Mouse (Mus musculus) embryonic facial prominence, embryonic 11.5 days (tissue): ENCODE measurements at regions not wholly inside any gene's neighbourhood (a gene's known extent, or its start where the extent isn't known, plus 50 kb on each side); places are given as distances from the start of the nearest gene placed in this dataset.

Source experiments
- ATAC-seq: fragments of 200-750 bp; cut with Nextera tagmentation; replicated peaks from 2 replicates; pipeline ENCODE4 v1.8.0; 2017; ENCODE audit warnings: low read depth; ENCODE audit not compliant: insufficient number of reproducible peaks, low FRiP score, low TSS enrichment
- DNase-seq: peaks from one replicate; pipeline ENCODE4 v3.0.0-alpha.2; 2015; ENCODE audit warnings: low spot score
- H3K27ac ChIP-seq: fragments of 300-500 bp; sonication (generic); replicated peaks from 2 replicates; pipeline ENCODE4 v1.5.1; 2014; ENCODE audit warnings: mild to moderate bottlenecking, low read depth, low read length, control low read depth
- H3K27me3 ChIP-seq: fragments of 300-500 bp; sonication (generic); 2 replicates; pipeline ENCODE4 v1.6.1; 2014; ENCODE audit warnings: mild to moderate bottlenecking, low read length, moderate library complexity, mixed read lengths; ENCODE audit not compliant: control insufficient read depth, insufficient read depth
- H3K36me3 ChIP-seq: fragments of 300-500 bp; sonication (generic); replicated peaks from 2 replicates; pipeline ENCODE4 v1.6.1; 2014; ENCODE audit warnings: low read depth, mild to moderate bottlenecking, low read length, moderate library complexity, mixed read lengths; ENCODE audit not compliant: control insufficient read depth, insufficient read depth
- H3K4me1 ChIP-seq: fragments of 300-500 bp; sonication (generic); 2 replicates; pipeline ENCODE4 v1.6.1; 2014; ENCODE audit warnings: low read length, mixed read lengths; ENCODE audit not compliant: control insufficient read depth, insufficient read depth
- H3K4me2 ChIP-seq: fragments of 300-500 bp; sonication (generic); 2 replicates; pipeline ENCODE4 v1.6.1; 2014; ENCODE audit warnings: low read depth, mild to moderate bottlenecking, control low read depth, low read length, moderate library complexity
- H3K4me3 ChIP-seq: fragments of 300-500 bp; sonication (generic); 2 replicates; pipeline ENCODE4 v1.5.1; 2014; ENCODE audit warnings: low read depth, low read length, control low read depth
- H3K9ac ChIP-seq: fragments of 300-500 bp; sonication (generic); replicated peaks from 2 replicates; pipeline ENCODE4 v1.6.1; 2014; ENCODE audit warnings: mild to moderate bottlenecking, control low read depth, low read length
- H3K9me3 ChIP-seq: fragments of 300-500 bp; sonication (generic); replicated peaks from 2 replicates; pipeline ENCODE4 v1.6.1; 2016; ENCODE audit warnings: mild to moderate bottlenecking, low read length, inconsistent platforms, mixed read lengths; ENCODE audit not compliant: control insufficient read depth
- WGBS: fragments of 180-500 bp; shearing (Covaris S2); extraction: QIAGEN DNeasy Blood & Tissue Kit; methylation state at CpG from one replicate; pipeline ENCODE4 v1.1.7; 2014; 5-methylcytosine and 5-hydroxymethylcytosine counted together

DNA sequence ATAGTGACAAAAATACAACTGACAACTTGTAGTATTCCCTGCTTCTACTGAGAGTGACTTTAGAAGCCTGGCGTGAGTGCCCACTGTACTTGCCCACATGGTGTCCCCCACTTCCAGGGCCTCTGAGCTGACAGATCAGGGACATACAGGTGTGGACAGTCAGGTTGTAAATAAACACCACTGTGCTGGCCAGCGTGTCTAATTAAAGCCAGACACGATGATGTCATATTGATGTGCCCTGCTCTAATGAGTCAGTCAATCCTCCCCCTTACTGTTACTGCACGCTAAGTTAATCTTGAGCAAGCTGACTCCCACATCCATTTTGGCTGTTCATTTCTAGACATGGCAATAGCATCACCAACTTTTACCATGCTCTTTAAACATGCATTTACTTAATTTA, 164.7 kb downstream of the Pmp22 start:
- H3K27me3 ChIP-seq, result no peaks in the 10 kb centered on the region
- no peak for DNase-seq
- H3K4me2 ChIP-seq, result no peak overlapping the region
- no peak for ATAC-seq
- no peak overlapping the region for H3K27ac ChIP-seq
- H3K36me3 ChIP-seq, result no peaks in the 10 kb centered on the region
- no peaks in the 10 kb centered on the region; the same call in 1 of the 2 replicates for H3K4me1 ChIP-seq
- no peak overlapping the region for H3K4me3 ChIP-seq
- no peaks in the 10 kb centered on the region for H3K9me3 ChIP-seq
- WGBS, result 60% methylated on average over 4 of the region's 4 CpGs
- no peak overlapping the region for H3K9ac ChIP-seq

- no peaks in the 10 kb centered on the region for H3K27me3 ChIP-seq
- H3K4me3 ChIP-seq, result no peak overlapping the region
- H3K4me2 ChIP-seq, result no peak overlapping the region
- no peaks in the 10 kb centered on the region for H3K36me3 ChIP-seq
- no peak overlapping the region for H3K9ac ChIP-seq
- ATAC-seq (no peak), DNase-seq (peak; percentile 71)
- no peaks in the 10 kb centered on the region for H3K9me3 ChIP-seq
- no peaks in the 10 kb centered on the region; the same call in 1 of the 2 replicates for H3K4me1 ChIP-seq
- 48% methylated on average over 3 of the region's 3 CpGs for WGBS
- no peak overlapping the region for H3K27ac ChIP-seq
Measured at GRCm38 (mm10) chr11:63294476-63294875, 165.7 kb downstream of the Pmp22 start.

DNA sequence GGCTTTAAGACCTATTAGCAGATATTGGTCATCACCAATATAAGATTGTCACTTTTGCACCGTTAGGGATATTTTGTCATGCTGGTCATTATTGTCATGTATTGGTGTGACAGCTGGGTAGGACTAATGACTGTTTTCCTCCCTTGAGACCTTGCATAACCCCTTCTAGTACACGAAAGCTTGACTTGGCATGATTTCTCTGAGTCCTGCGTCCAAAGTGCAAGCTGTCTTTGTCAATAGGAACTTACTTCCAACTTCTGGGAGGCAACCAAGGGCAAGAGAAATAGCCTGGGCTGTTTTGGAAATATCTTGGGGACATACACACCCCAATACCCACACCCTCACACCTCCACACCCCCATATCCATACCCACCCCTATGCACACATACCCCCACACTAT, 167.7 kb downstream of the Pmp22 start:
- Histone ChIP-seq H3K9ac (no peak overlapping the region), H3K9me3 (no peaks in the 10 kb centered on the region), H3K4me2 (no peak overlapping the region), H3K27me3 (no peaks in the 10 kb centered on the region), H3K4me1 (no peaks in the 10 kb centered on the region; the same call in 1 of the 2 replicates), H3K36me3 (no peaks in the 10 kb centered on the region), H3K27ac (no peak overlapping the region), H3K4me3 (no peak overlapping the region)
- DNase-seq (no peak), ATAC-seq (no peak)
- WGBS, result 83% methylated on average over 3 of the region's 3 CpGs

DNA sequence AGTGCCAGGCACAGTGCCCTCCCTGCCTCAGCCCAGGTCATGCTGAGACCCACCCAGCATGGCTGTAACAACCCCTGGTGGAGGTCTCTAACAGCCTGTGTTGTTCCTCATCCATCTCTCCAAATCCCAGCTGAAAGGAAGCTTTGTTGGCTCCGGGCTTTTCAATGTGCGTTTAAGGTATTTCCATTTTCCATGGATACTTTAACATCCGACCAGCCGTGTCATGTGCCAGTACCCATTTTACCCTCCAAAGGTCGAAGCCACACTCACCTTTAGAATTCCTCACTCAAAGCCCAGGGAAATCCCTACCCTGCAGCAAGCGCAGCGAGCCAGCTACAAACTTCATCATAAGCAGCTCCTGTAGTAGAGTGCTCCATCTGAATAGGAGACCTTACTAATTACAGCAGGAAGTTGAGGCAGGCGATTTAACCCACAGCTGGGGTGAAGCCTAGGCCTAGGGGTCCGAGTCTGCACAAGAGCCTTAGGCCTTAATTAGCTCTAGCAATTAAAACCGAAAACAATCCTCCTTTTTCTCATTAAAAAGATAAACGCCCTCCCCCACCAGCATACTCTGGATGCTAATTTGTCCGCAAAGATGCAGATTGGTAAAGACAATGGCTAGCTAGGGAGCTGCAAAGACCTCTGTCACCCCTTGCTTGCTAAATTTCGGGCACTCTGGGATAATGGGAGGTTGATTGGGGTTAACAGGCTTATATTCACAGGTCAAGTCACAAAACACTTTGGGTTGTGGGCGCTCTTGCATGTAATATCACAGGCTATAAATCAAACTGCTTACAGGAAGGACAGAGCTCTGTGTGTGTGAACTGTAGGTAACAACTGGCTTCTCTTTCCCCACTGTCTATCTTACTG, 171.2 kb downstream of the Pmp22 start:
- Histone ChIP-seq H3K27me3 (no peaks in the 10 kb centered on the region), H3K4me3 (no peak overlapping the region), H3K36me3 (no peaks in the 10 kb centered on the region), H3K4me2 (no peak overlapping the region), H3K27ac (no peak overlapping the region), H3K9me3 (no peaks in the 10 kb centered on the region), H3K4me1 (no peaks in the 10 kb centered on the region), H3K9ac (no peak overlapping the region)
- 19% methylated on average over 14 of the region's 14 CpGs for WGBS
- DNase-seq (no peak), ATAC-seq (no peak)

- Histone ChIP-seq H3K9ac (no peak overlapping the region), H3K4me1 (no peaks in the 10 kb centered on the region), H3K36me3 (no peaks in the 10 kb centered on the region), H3K9me3 (no peaks in the 10 kb centered on the region), H3K27ac (no peak overlapping the region), H3K4me3 (no peak overlapping the region), H3K4me2 (no peak overlapping the region), H3K27me3 (no peaks in the 10 kb centered on the region)
- WGBS, result 79% methylated on average over 4 of the region's 4 CpGs
- no peak for DNase-seq
- ATAC-seq, result no peak
Measured at GRCm38 (mm10) chr11:63325166-63325565, 196.4 kb downstream of the Pmp22 start.

- H3K4me1 ChIP-seq, result no peaks in the 10 kb centered on the region
- H3K27ac ChIP-seq, result no peak overlapping the region
- no peak overlapping the region for H3K4me3 ChIP-seq
- no peak overlapping the region for H3K9ac ChIP-seq
- H3K4me2 ChIP-seq, result no peak overlapping the region
- H3K27me3 ChIP-seq, result no peaks in the 10 kb centered on the region
- no peaks in the 10 kb centered on the region for H3K36me3 ChIP-seq
- DNase-seq, result no peak
- no peak for ATAC-seq
- WGBS, result 89% methylated on average over 5 of the region's 5 CpGs
- H3K9me3 ChIP-seq, result no peaks in the 10 kb centered on the region
Measured at GRCm38 (mm10) chr11:63326864-63327263, 198.1 kb downstream of the Pmp22 start.

- Histone ChIP-seq H3K27me3 (no peaks in the 10 kb centered on the region), H3K9ac (no peak overlapping the region), H3K4me3 (no peak overlapping the region), H3K36me3 (no peaks in the 10 kb centered on the region), H3K4me2 (no peak overlapping the region), H3K4me1 (no peaks in the 10 kb centered on the region), H3K27ac (no peak overlapping the region), H3K9me3 (no peaks in the 10 kb centered on the region)
- DNase-seq (no peak), ATAC-seq (no peak)
- WGBS, result 67% methylated on average over 9 of the region's 9 CpGs
Measured at GRCm38 (mm10) chr11:63337503-63337902, 208.7 kb downstream of the Pmp22 start.

DNA sequence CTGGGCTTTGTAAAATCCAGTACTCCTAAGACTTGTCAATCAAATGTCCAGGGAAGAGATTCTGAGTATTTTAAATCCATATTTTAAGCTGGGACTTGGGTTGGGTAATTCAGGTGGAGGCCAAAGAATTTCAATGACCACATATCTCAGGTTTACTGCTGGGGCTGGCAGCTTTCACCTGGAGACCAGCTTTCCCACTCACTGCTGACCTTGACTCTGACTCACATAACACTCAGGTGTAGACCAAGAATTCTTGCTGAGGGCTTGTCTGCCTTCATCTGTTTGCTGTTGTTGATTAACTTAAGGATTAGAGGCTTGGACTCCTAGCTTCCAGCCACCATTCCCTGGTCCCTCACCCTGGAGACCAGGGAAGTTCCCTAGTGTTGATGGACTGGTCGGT, 209.5 kb downstream of the Pmp22 start:
- Histone ChIP-seq H3K27ac (no peak overlapping the region), H3K4me3 (no peak overlapping the region), H3K9me3 (no peaks in the 10 kb centered on the region), H3K4me2 (no peak overlapping the region), H3K36me3 (no peaks in the 10 kb centered on the region), H3K9ac (no peak overlapping the region), H3K4me1 (no peaks in the 10 kb centered on the region), H3K27me3 (no peaks in the 10 kb centered on the region)
- DNase-seq (no peak), ATAC-seq (no peak)
- WGBS, result 95% methylated on average over 1 of the region's 1 CpGs
